Mouse (Mus musculus) large intestine, adult 2 months (tissue): ENCODE data around the gene C1ql4. TPM values are rescaled to one million over a fixed set of nuclear protein-coding genes. Genes with fewer than 3 reads are reported as not detected.

ENCODE experiments used
- DNase-seq: peaks from one replicate; pipeline ENCODE4 v3.0.0-alpha.2; 2012; ENCODE audit warnings: low read depth, low spot score
- WGBS: fragments of 180-500 bp; shearing (Covaris S2); methylation state at CpG from one replicate; pipeline ENCODE4 v1.1.7; 2018; 5-methylcytosine and 5-hydroxymethylcytosine counted together
- polyA plus RNA-seq: library from polyadenylated mRNA; depleted of rRNA; stranded (reverse); fragments of >200 nt; gene quantifications from 2 replicates; pipeline ENCODE4 v1.2.3, GENCODE M21; 2012; rRNA removed

C1ql4 gene
- polyA plus RNA-seq = not detected in 2 replicates

DNA sequence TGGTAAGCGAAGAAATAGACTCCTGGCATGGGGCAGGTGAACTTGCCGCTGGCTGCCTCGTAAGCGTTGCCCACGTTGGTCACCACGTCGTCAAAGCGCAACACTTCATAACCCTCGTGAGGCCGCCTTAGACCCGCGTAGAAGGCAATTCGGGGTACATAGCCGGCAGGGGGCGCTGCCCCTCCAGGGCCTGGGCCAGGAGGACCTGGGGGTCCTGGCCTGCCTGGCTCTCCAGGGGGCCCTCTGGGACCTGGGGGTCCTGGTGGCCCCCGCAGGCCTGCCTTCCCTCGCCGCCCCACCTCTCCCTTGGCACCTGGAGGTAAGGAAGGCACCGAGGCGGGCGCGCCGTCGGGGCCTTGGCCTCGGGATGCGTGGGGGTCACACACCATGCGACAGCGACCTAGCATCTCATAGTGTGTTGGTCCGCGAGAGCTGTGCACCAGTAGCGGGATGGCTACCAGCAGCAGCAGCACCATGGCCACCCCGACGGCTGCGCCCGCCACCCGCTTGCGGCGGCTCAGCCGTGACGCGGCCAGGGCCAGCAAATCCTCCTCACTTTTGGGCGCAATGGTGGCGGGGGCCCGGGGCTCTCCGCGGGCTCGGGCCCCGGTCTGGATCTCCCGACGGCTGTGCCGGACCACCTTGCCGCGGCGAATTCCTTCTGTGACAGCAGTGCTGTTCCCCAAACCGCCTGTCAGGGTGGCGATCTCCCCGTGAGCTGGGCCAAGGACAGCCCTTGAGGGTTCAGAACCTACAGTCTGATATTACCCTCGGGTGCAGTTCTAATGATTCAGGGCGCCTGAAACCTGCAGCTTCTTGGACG is at the start of gene C1ql4:
Gene C1ql4 (minus strand): TSS at position 565 of the 823 bp plus-strand sequence.
- no peak for DNase-seq
- 16% methylated on average over 60 of the region's 60 CpGs for WGBS

DNA sequence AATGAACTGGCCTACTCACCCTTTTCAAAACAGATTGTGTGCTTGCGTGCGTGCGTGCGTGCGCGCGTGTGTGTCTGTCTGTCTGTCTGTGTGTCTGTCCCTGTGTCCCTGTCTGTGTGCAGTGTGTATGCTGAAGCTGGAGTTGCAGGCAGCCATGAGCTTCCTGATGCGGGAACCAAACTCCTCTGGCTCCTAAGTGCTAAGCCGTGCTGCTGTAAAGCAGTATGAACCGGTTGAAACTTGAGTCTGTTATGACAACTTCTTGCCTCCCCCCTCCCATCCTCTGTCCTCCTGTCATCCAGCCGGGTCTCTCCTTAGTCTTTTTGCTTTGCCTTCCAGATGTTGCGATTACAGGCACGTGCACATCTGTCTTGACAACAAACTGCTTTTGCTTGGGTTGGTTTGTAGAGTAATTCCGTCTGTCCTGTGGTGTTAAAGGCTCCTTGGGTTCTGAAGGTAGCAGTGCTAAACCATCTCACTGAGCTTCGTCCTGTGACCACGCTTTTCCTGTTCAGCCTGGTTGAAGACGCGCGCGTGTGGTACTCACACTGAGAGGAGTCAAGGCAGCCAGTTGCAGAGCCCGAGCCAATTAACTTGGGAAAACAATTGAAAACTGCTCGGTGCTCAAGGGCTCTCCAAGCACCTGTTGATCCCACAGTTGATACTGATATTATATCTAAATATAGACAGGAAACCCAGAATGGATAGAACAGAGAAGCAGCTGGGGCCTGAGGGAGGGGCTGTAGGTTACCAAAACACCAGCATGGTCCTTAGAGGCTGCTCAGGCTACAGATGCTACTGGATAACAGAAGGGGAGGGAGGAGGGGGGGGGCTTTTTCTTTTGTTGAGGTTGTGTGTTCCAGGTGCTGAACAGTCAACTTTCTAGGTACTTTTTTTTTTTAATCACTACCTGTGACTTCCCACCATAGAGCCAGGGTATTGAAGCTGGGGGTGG is 42.6 kb upstream of the C1ql4 start:
- no peak for DNase-seq
- whole genome bisulfite sequencing = 74% methylated on average over 22 of the region's 22 CpGs

GRCm38 (mm10) chr15:99129441-99129840 is 41.8 kb upstream of the C1ql4 start:
- no peak for DNase-seq
- WGBS = 84% methylated on average over 11 of the region's 11 CpGs

DNA sequence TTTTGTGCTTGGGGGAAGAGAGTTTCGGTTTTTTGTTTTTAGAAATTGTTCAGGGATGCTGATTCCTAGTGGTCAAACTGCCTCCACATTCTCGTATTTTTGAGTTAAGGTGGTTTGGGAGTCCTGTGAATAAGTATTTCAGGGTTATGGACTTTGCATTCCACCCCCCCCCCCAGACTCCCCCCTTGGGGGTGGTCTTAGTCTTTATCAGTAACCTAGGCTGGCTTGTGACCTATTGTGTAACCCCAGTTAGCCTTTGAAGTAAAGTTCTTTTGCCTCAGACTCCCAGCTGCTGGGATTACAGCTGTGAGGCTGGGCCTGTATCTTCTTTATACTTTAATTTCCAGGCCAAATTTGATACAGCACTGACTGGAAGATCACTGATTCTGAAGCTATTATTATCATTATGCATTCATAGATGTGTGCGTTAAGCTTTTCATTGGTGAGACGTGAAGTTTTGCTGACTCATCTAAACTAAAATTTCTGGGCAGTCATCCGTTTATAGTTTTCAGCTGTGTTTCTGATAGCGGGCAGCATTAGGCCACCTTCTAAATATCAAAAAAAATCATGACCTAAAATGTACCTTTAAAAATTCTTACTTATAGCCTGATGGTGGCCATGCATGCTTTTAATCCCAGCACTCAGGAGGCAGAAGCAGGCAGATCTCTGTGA is 40.4 kb upstream of the C1ql4 start:
- DNase-seq = no peak
- 88% methylated on average over 6 of the region's 6 CpGs for WGBS

- 2% methylated on average over 31 of the region's 35 CpGs for WGBS
- DNase-seq = no peak
These were observed 39.3 kb upstream of the C1ql4 start for GRCm38 (mm10) chr15:99126816-99127365.

GRCm38 (mm10) chr15:99126081-99126815 is 38.6 kb upstream of the C1ql4 start:
- WGBS = 2% methylated on average over 114 of the region's 115 CpGs
- no peak for DNase-seq

DNA sequence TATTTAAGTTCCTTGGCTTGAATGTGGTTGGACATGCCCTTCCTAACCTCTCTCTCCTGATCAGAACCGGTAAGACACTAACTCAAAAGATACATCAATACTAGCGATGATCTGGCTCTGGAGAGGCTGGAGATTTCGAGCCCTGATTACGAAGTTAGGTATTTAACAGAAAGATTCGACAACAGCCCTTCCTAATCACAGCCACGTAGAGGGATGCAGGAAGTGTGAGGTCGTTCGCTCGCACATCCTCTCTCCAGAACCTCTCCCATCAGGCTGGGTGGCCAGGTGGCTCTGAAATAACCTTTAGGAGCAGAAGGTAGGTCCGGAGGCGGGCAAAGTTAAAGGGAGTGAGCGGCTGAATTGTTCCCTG is 38.1 kb upstream of the C1ql4 start, which contains the start of gene Spats2:
Gene Spats2 (plus strand): TSS at position 206 of the 370 bp plus-strand sequence.
- no peak for DNase-seq
- WGBS = 1% methylated on average over 12 of the region's 12 CpGs

GRCm38 (mm10) chr15:99122642-99123041 is 35.0 kb upstream of the C1ql4 start:
- WGBS = 64% methylated on average over 2 of the region's 2 CpGs
- no peak for DNase-seq

DNA sequence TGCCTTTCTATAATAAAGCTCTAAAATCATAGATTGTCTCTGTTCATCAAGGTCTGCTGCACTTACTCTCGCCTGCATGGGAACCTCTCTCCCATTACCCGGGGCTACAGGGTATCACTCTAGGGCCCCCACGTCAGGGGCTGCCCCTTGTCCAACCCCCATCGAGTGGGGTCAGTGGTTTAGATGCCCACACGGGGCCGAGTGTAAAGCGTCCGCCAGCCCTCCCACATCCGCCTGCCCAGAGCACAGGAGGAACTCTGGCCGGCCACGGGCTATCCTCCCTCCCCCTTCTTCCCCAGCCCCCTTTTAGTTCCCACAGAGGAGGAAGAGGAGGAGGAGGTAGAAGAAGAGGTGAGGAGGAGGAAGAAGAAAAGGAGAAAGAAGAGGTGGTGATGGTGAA is 33.2 kb upstream of the C1ql4 start:
- no peak for DNase-seq
- 30% methylated on average over 11 of the region's 11 CpGs for WGBS

- 37% methylated on average over 11 of the region's 11 CpGs for WGBS
- no peak for DNase-seq
These were observed 28.9 kb upstream of the C1ql4 start for GRCm38 (mm10) chr15:99116539-99116938.

- WGBS = 76% methylated on average over 7 of the region's 7 CpGs
- no peak for DNase-seq
These were observed 27.4 kb upstream of the C1ql4 start for GRCm38 (mm10) chr15:99115065-99115423.

DNA sequence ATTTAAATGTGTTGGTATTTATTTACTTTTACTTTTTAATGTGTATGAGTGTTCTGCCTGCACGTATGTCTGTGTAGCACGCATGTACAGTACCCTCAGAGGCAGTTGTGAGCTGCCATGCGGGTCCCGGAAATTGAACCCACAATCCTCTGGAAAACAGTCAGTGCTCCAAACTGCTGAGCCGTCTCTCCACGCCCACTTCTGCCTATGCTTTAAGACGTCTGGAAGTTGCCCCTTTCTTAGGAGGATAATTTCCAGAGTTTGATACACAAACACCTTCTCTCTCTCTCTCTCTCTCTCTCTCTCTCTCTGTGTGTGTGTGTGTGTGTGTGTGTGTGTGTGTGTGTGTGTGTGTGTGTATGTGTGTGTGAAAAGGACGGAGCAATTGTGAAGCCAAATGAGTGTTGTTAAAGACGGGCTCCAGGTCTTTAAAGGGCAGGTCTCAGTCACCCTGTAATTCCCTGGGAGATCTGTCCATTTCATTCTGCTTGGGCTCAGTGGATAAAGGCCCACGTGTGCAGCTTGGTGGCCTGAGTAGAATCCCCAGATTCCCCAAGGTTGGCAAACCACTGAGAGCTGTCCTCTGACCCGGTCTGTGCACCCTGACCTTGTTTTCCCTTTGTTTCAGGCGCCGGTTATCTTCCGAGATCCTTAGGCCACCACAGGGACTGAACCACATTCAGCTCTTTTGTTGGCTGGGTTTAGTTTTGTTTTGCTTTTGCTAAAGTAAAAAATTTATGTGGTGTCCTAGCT is 26.9 kb upstream of the C1ql4 start:
- DNase-seq = no peak
- 46% methylated on average over 14 of the region's 14 CpGs for WGBS

DNA sequence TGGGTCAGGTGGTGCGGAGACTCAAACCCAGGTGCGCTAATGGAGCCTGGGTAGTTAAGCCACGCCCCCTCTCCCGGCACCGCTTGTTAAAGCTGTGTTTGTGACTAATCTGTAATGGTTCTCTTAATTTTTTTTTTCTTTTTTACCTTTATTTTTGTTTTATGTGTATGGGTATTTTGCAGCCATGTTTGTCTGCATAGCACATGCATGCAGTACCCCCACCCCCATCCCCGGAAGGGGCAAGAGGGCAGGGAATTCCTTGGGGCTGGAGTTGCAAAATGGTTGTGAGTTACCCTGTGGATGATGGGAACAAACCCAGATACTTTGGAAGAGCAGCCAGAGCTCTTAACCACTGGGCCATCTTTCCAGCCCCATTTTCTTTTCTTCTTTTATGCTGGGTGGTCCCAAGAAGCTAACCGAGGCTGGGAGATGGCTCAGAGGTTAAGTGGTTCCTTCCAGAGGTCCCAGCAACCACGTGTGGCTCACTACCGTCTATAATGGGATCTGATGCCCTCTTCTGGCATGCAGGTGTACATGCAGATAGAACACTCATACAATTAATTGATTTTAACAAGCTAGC is 25.9 kb upstream of the C1ql4 start:
- DNase-seq = no peak
- WGBS = 5% methylated on average over 9 of the region's 9 CpGs

DNA sequence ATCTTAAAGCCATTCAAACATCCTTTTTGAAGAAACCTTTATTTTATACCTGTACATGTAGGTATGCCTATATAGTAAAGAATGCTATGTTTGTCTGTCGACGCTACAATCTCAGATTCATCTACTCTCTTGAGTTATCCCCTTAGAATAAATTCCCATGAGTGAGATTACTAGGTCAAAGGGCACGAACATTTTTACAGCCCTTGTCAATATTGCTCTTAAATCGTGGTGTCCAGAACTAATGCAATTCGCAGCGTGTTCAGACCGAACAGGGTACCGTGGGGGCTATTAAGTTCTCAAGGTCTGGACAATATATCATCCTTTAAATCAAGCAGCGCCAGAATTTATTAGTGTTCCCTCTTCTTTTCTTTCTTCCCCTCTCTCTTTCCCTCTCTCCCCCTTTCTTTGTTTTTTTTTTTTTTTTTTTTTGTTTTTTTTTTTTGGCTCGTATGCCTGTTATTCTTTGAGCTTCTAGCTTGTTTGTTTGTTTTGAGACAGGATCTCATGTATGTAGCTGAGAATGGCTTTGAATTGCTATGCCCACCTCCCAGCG is 25.3 kb upstream of the C1ql4 start:
- whole genome bisulfite sequencing = 25% methylated on average over 11 of the region's 11 CpGs
- no peak for DNase-seq

DNA sequence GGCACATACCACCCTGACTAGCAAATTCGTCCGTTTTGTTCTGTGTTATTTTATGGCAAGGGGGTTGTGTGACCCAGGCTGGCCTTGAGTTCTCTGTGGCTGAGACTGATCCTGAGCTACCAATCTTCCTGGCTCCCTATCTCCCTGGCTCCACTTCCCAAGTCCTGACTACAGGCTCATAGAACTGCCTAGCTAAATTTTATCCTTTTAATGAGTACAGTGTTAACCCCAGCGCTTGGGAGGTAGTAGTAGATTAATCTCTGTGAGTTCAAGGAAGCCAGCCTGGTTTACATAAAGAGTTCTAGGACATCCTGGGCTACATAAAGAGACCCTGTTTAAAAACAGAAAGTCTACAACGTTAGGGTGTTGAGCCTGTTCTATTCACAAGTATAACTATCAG is 24.2 kb upstream of the C1ql4 start:
- DNase-seq = no peak
- WGBS = 61% methylated on average over 4 of the region's 4 CpGs

DNA sequence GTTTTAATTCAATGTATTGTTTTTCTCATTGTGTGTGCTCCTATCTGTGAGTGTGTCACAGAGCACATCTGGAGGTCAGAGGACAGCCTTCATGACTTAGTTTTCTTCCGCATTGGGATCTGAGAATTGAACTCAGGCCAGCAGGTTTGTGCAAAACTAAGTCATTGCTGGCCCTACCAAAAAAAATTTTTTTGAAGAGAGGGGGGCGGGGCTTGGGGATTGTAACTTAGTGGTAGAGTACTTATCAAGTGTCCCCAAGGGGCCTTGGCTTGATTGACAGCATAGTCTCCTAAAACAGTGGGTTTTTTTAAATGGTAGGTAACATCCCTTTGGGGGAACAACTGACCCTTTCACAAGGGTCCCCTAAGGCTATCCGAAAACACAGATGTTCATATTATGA is 23.5 kb upstream of the C1ql4 start:
- 85% methylated on average over 3 of the region's 3 CpGs for WGBS
- no peak for DNase-seq

- 59% methylated on average over 3 of the region's 3 CpGs for WGBS
- no peak for DNase-seq
These were observed 20.2 kb upstream of the C1ql4 start for GRCm38 (mm10) chr15:99107866-99108265.

DNA sequence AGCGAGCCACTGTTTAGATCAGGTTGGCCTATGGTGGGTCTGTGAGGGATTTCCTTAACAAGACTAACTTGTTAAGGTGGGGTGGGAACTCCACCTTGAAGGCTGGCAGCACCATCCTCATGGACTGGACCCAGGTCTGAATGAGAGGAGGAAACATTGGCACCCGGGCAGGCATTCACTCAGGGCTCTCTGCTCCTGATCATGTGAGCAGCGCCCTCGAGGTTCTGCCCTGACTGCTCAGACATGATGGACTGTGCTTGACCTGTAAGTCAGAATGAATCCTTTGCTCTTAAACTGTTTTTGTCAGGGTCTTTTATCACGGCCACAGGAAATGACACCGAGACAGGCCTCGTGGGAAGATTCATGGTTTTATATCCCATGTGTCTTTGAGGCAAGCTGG is 17.6 kb upstream of the C1ql4 start:
- no peak for DNase-seq
- WGBS = 74% methylated on average over 7 of the region's 7 CpGs
